Mouse (Mus musculus) MEL (cell line): ENCODE measurements around the gene Ubap2l. TPM values are rescaled to one million over a fixed set of nuclear protein-coding genes. Genes with fewer than 3 reads are reported as not detected.

ENCODE experiments used
- DNase-seq: peaks from one replicate; pipeline ENCODE4 v3.0.0; 2011; ENCODE audit warnings: low read depth, low spot score
- H3K27ac ChIP-seq: 2 replicates; pipeline ENCODE4 v1.5.1; 2012; ENCODE audit warnings: low read depth, mild to moderate bottlenecking, control low read depth, low read length, moderate library complexity; ENCODE audit not compliant: control insufficient read depth
- H3K27me3 ChIP-seq, 2 experiments: fragments of 150-350 bp in 1 of 2; sonication (generic) in 1 of 2; 2 replicates each; pipeline ENCODE4 v1.6.1; 2012; ENCODE audit warnings: low read length in 2 of 2, mild to moderate bottlenecking in 2 of 2, improper control_type of control experiment in 1 of 2, moderate library complexity in 1 of 2; ENCODE audit not compliant: insufficient read depth in 2 of 2, control insufficient read depth in 1 of 2
- H3K36me3 ChIP-seq, 2 experiments: 2 replicates each; pipeline ENCODE4 v1.6.1; 2012 to 2014; ENCODE audit warnings: low read length in 2 of 2, improper control_type of control experiment in 1 of 2, inconsistent platforms in 1 of 2, mild to moderate bottlenecking in 1 of 2; ENCODE audit not compliant: insufficient read depth in 2 of 2, control insufficient read depth in 1 of 2
- H3K4me1 ChIP-seq, 2 experiments: fragments of 150-350 bp in 1 of 2; sonication (generic) in 1 of 2; 2 replicates each; pipeline ENCODE4 v1.6.1; 2012; ENCODE audit warnings: low read length in 2 of 2, improper control_type of control experiment in 1 of 2, mild to moderate bottlenecking in 1 of 2; ENCODE audit not compliant: insufficient read depth in 2 of 2, control insufficient read depth in 1 of 2
- H3K4me3 ChIP-seq, 2 experiments: fragments of 150-350 bp in 1 of 2; sonication (generic) in 1 of 2; 2 replicates each; pipeline ENCODE4 v1.5.1; 2012; ENCODE audit warnings: low read depth in 2 of 2, low read length in 2 of 2, mild to moderate bottlenecking in 2 of 2, moderate library complexity in 2 of 2, control low read depth in 1 of 2, improper control_type of control experiment in 1 of 2; ENCODE audit not compliant: control insufficient read depth in 1 of 2, insufficient read depth in 1 of 2
- H3K79me2 ChIP-seq: 2 replicates; pipeline ENCODE4 v1.6.1; 2012; ENCODE audit warnings: mild to moderate bottlenecking, low read length, moderate library complexity; ENCODE audit not compliant: control insufficient read depth, poor library complexity, insufficient read depth
- H3K9ac ChIP-seq: 2 replicates; pipeline ENCODE4 v1.6.1; 2012; ENCODE audit warnings: low read depth, mild to moderate bottlenecking, control low read depth, low read length, moderate library complexity; ENCODE audit not compliant: control insufficient read depth, poor library complexity, severe bottlenecking
- H3K9me3 ChIP-seq: fragments of 150-350 bp; sonication (generic); replicated peaks from 2 replicates; pipeline ENCODE4 v1.6.1; 2012; ENCODE audit warnings: mild to moderate bottlenecking, low read length, improper control_type of control experiment, moderate library complexity; ENCODE audit not compliant: insufficient read depth
- BHLHE40 ChIP-seq: IDR thresholded peaks from 2 replicates; pipeline ENCODE4 v1.6.1; 2012; ENCODE audit warnings: low read depth, mild to moderate bottlenecking, inconsistent platforms, low read length, improper control_type of control experiment, borderline replicate concordance
- CTCF ChIP-seq, 3 experiments: IDR thresholded peaks in 2 of 3; conservative IDR thresholded peaks in 1 of 3; 2 replicates each; pipeline ENCODE4 v1.5.1; 2011 to 2012; ENCODE audit warnings: low read length in 3 of 3, low read depth in 2 of 3, mild to moderate bottlenecking in 2 of 3, improper control_type of control experiment in 1 of 3, inconsistent platforms in 1 of 3, mixed read lengths in 1 of 3, moderate library complexity in 1 of 3; ENCODE audit not compliant: control insufficient read depth in 1 of 3, insufficient read depth in 1 of 3, poor library complexity in 1 of 3, severe bottlenecking in 1 of 3
- EP300 ChIP-seq, 2 experiments: IDR thresholded peaks; 2 replicates each; pipeline ENCODE4 v1.6.1; 2011; ENCODE audit warnings: improper control_type of control experiment in 2 of 2, low read length in 2 of 2, low read depth in 1 of 2, mild to moderate bottlenecking in 1 of 2
- GABPA ChIP-seq: IDR thresholded peaks from 2 replicates; pipeline ENCODE4 v1.6.1; 2012; ENCODE audit warnings: low read depth, mild to moderate bottlenecking, inconsistent platforms, low read length, improper control_type of control experiment, moderate library complexity
- GATA1 ChIP-seq: IDR thresholded peaks from 2 replicates; pipeline ENCODE4 v1.6.1; 2011; ENCODE audit warnings: low read depth, low read length, improper control_type of control experiment
- HCFC1 ChIP-seq: IDR thresholded peaks from 2 replicates; pipeline ENCODE4 v1.6.1; 2012; ENCODE audit warnings: low read depth, mild to moderate bottlenecking, inconsistent platforms, low read length, improper control_type of control experiment, moderate library complexity
- JUND ChIP-seq: IDR thresholded peaks from 2 replicates; pipeline ENCODE4 v1.6.1; 2011; ENCODE audit warnings: low read depth, mild to moderate bottlenecking, improper control_type of control experiment, low read length
- KAT2A ChIP-seq: conservative IDR thresholded peaks from 2 replicates; pipeline ENCODE4 v1.6.1; 2012; ENCODE audit warnings: low read depth, low read length, improper control_type of control experiment, inconsistent platforms
- MAFK ChIP-seq: IDR thresholded peaks from 2 replicates; pipeline ENCODE4 v1.6.1; 2011; ENCODE audit warnings: low read depth, mild to moderate bottlenecking, low read length, improper control_type of control experiment, borderline replicate concordance
- MAX ChIP-seq: IDR thresholded peaks from 2 replicates; pipeline ENCODE4 v1.6.1; 2011; ENCODE audit warnings: low read length, improper control_type of control experiment
- MEF2A ChIP-seq: IDR thresholded peaks from 2 replicates; pipeline ENCODE4 v1.6.1; 2014; ENCODE audit warnings: low read depth, mild to moderate bottlenecking, inconsistent platforms, low read length, improper control_type of control experiment; ENCODE audit not compliant: poor library complexity, insufficient replicate concordance, severe bottlenecking; ENCODE audit errors: extremely low read depth
- MXI1 ChIP-seq: IDR thresholded peaks from 2 replicates; pipeline ENCODE4 v1.6.1; 2011; ENCODE audit warnings: mild to moderate bottlenecking, low read depth, low read length, improper control_type of control experiment
- MYB ChIP-seq: IDR thresholded peaks from 2 replicates; pipeline ENCODE4 v1.6.1; 2011; ENCODE audit warnings: mild to moderate bottlenecking, low read depth, low read length, improper control_type of control experiment
- MYC ChIP-seq: IDR thresholded peaks from 2 replicates; pipeline ENCODE4 v1.6.1; 2011; ENCODE audit warnings: low read depth, mild to moderate bottlenecking, low read length, improper control_type of control experiment, moderate library complexity
- POLR2A ChIP-seq, 2 experiments: IDR thresholded peaks; 2 replicates each; pipeline ENCODE4 v1.6.1; 2011 to 2012; ENCODE audit warnings: low read length in 2 of 2, mild to moderate bottlenecking in 2 of 2, control low read depth in 1 of 2, improper control_type of control experiment in 1 of 2, low read depth in 1 of 2, moderate library complexity in 1 of 2; ENCODE audit not compliant: control insufficient read depth in 1 of 2, insufficient read depth in 1 of 2, poor library complexity in 1 of 2
- POLR2AphosphoS5 ChIP-seq: IDR thresholded peaks from 2 replicates; pipeline ENCODE4 v1.6.1; 2012; ENCODE audit warnings: low read depth, borderline replicate concordance, mild to moderate bottlenecking, inconsistent platforms, low read length, moderate library complexity, mixed read lengths
- RCOR1 ChIP-seq: IDR thresholded peaks from 2 replicates; pipeline ENCODE4 v1.6.1; 2012; ENCODE audit warnings: low read depth, mild to moderate bottlenecking, inconsistent platforms, low read length, improper control_type of control experiment
- SIN3A ChIP-seq: IDR thresholded peaks from 2 replicates; pipeline ENCODE4 v1.6.1; 2012; ENCODE audit warnings: low read length, improper control_type of control experiment, inconsistent platforms
- TBP ChIP-seq: IDR thresholded peaks from 2 replicates; pipeline ENCODE4 v1.8.0; 2011; ENCODE audit warnings: low read depth, low read length, improper control_type of control experiment
- TCF12 ChIP-seq: IDR thresholded peaks from 2 replicates; pipeline ENCODE4 v1.6.1; 2014; ENCODE audit warnings: low read depth, mild to moderate bottlenecking, inconsistent platforms, low read length, improper control_type of control experiment, moderate library complexity
- UBTF ChIP-seq: IDR thresholded peaks from 2 replicates; pipeline ENCODE4 v1.6.1; 2012; ENCODE audit warnings: low read depth, mild to moderate bottlenecking, inconsistent platforms, low read length, improper control_type of control experiment, moderate library complexity, borderline replicate concordance; ENCODE audit not compliant: insufficient read depth
- ZKSCAN1 ChIP-seq: IDR thresholded peaks from 2 replicates; pipeline ENCODE4 v1.6.1; 2012; ENCODE audit warnings: low read depth, mild to moderate bottlenecking, inconsistent platforms, low read length, improper control_type of control experiment, moderate library complexity
- ZNF384 ChIP-seq: IDR thresholded peaks from 2 replicates; pipeline ENCODE4 v1.6.1; 2012; ENCODE audit warnings: low read depth, mild to moderate bottlenecking, inconsistent platforms, low read length, improper control_type of control experiment
- polyA plus RNA-seq, 2 experiments: library from polyadenylated mRNA; stranded (reverse) in 1 of 2; unstranded in 1 of 2; fragments of >175 nt in 1 of 2; fragments of >200 nt in 1 of 2; gene quantifications; 2 replicates each; pipeline versions ENCODE4 v1.2.1 to v1.2.4; 2012; ENCODE audit warnings: low replicate concordance in 2 of 2, low read depth in 1 of 2; ENCODE audit not compliant: insufficient read length in 2 of 2, insufficient read depth in 1 of 2, missing spikeins in 1 of 2
- total RNA-seq: library from RNA; depleted of rRNA; stranded (reverse); fragments of 300-350 nt; gene quantifications from 2 replicates; pipeline ENCODE4 v1.2.3, GENCODE M21; 2012

Ubap2l gene
- total and polyA plus RNA-seq, 3 experiments, result 107 to 442 (median 247) TPM

DNA sequence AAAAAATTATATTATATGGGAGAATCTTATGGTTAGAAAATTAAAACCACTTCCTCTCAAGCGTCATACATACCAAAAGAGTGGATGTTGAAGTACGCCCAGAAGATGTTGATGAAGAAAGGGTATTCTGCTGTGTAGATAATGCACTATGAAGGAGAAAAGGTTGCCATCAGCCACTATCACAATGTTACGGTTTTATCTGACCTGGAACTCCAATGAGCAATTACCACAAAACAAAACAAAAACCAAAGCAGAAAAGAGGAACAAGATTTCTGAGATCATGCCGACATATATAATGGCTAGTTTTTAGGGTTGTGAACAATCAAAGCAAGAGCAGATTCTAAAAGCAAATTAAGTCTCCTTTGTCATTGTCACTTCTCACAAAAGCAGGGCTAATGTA is 35.8 kb downstream of the Ubap2l start (continued):
- TF ChIP-seq ZNF384 (no peak), ZKSCAN1 (no peak), SIN3A (peak; percentile 84), EP300 (IDR thresholded peaks at IDR 0.05; ENCODE audit: low read depth in 1 of 2, low read length in 2 of 2) (peak; percentile 66 to 84), RCOR1 (peak; percentile 99), JUND (no peak)

DNA sequence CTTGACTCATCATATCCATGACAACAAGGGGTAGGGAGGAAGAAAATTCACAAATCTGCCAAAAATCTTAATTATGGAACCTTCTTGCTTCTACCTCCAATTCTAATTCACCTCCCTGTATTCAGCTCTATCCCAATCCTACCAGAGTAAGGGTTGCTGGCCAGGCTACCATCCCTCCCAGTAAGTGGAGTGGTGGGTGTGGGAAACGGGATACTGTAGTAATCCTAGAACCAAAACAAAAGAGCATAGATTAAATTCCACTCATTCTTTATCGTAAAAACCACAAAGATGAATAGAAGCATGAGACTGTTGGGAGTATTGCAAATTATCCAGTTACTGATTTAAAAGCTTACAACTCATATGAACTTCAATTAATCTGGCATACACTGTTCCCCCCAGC is 42.1 kb downstream of the Ubap2l start:
- no peaks in the 10 kb centered on the region for H3K9me3 ChIP-seq
- H3K36me3 ChIP-seq, result peaks cover 4 to 84% of the 10 kb centered on the region in 2 experiments; a peak in 3 of 4 replicates
- no peak overlapping the region for H3K9ac ChIP-seq
- no peak overlapping the region for H3K27ac ChIP-seq
- TF ChIP-seq MYB, result no peak
- TF ChIP-seq ZNF384, result no peak
- TF ChIP-seq TCF12, result no peak
- TF ChIP-seq HCFC1, result no peak
- no peak for TF ChIP-seq BHLHE40
- TF ChIP-seq CTCF (IDR thresholded peaks at IDR 0.05 in 2 of 3, conservative IDR thresholded peaks at IDR 0.05 in 1 of 3; ENCODE audit: control insufficient read depth in 1 of 3, insufficient read depth in 1 of 3, low read depth in 2 of 3, low read length in 3 of 3, poor library complexity in 1 of 3, severe bottlenecking in 1 of 3), result no peak
- no peak for TF ChIP-seq GATA1
- TF ChIP-seq MAX, result no peak
- TF ChIP-seq TBP, result no peak
- no peak for TF ChIP-seq MAFK
- TF ChIP-seq MYC, result no peak
- no peak for TF ChIP-seq ZKSCAN1
- TF ChIP-seq KAT2A, result no peak
- no peak for TF ChIP-seq GABPA
- TF ChIP-seq MXI1, result no peak
- TF ChIP-seq POLR2A (IDR thresholded peaks at IDR 0.05; ENCODE audit: control insufficient read depth in 1 of 2, insufficient read depth in 1 of 2, low read depth in 1 of 2, low read length in 2 of 2, poor library complexity in 1 of 2), result no peak; a peak in 1 of 4 replicates
- TF ChIP-seq UBTF, result no peak
- TF ChIP-seq POLR2AphosphoS5, result no peak
- no peak for TF ChIP-seq SIN3A
- no peak for TF ChIP-seq MEF2A
- H3K79me2 ChIP-seq, result no peaks in the 10 kb centered on the region
- no peak overlapping the region for H3K4me3 ChIP-seq
- H3K4me1 ChIP-seq, result no peaks in the 10 kb centered on the region
- no peaks in the 10 kb centered on the region for H3K27me3 ChIP-seq
- no peak for DNase-seq
